Mouse (Mus musculus): ENCODE data around the gene Lrmda.

DNA sequence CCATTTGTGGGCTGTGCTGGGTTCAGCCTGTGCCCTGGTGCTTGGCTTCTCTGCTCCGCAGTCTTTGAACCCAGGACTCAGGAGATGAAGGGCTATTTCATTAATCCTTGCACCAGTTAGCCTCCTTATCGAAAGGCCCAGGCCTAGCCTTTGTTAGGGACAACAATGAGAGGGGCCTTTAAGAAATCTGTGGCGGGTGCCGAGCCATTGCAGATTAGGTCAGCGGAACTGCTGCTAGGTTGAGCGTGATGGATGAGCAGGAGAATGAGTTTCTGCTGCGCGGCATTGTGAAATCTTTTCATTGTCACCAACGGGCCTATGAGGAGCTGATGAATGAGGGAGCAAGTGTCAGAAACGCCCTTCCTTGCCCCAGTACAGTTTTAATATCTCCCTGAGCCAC is 475.4 kb downstream of the Lrmda start:
- TF ChIP-seq CTCF (IDR thresholded peaks at IDR 0.05; ENCODE audit: low read depth, low read length) (no peak), POLR2A (IDR thresholded peaks at IDR 0.05; ENCODE audit: extremely low read depth, insufficient read depth, low read length) (no peak)

Data from liver, adult 2 months (tissue).